Comparison of ENCODE assay signal across 24 mouse cellular contexts in genomic region chr12:27765948-27766347, GRCm38 (mm10).
"Had no signal": no experiment of that assay in that cellular context is flagged by ENCODE, and none has a peak within 500 bp of the region (broad histone marks: within the 10 kb centered on the region; RNA-seq: fewer than 3 reads in every experiment).

No protein-coding gene starts in this region.

- H3K4me1 ChIP-seq: heart, embryonic 13.5 days; heart, embryonic 15.5 days; hindbrain, embryonic 13.5 days; hindbrain, embryonic 15.5 days; limb, embryonic 13.5 days; limb, embryonic 15.5 days; liver, embryonic 12.5 days had no signal

- H3K36me3 ChIP-seq: heart, embryonic 13.5 days; heart, embryonic 15.5 days; hindbrain, embryonic 13.5 days; hindbrain, embryonic 15.5 days; limb, embryonic 13.5 days; limb, embryonic 15.5 days; liver, embryonic 12.5 days had no signal

- H3K4me3 ChIP-seq: heart, adult 2 months; heart, embryonic 13.5 days; heart, embryonic 15.5 days; hindbrain, embryonic 13.5 days; hindbrain, embryonic 15.5 days; limb, embryonic 13.5 days; limb, embryonic 15.5 days; liver, embryonic 12.5 days had no signal

- H3K4me2 ChIP-seq: heart, embryonic 11.5 days; heart, embryonic 13.5 days; heart, embryonic 15.5 days; hindbrain, embryonic 13.5 days; hindbrain, embryonic 15.5 days; limb, embryonic 13.5 days; limb, embryonic 15.5 days; liver, embryonic 12.5 days had no signal

- H3K27ac ChIP-seq: heart, adult 2 months; heart, embryonic 13.5 days; heart, embryonic 15.5 days; hindbrain, embryonic 13.5 days; hindbrain, embryonic 15.5 days; hindbrain, postnatal 0 days; limb, embryonic 13.5 days; limb, embryonic 15.5 days; liver, embryonic 12.5 days had no signal

- H3K9me3 ChIP-seq: heart, embryonic 13.5 days; heart, embryonic 15.5 days; hindbrain, embryonic 13.5 days; hindbrain, embryonic 15.5 days; limb, embryonic 13.5 days; limb, embryonic 15.5 days; liver, embryonic 12.5 days had no signal

- H3K9ac ChIP-seq: forebrain, postnatal 0 days; heart, embryonic 13.5 days; heart, embryonic 15.5 days; hindbrain, embryonic 13.5 days; hindbrain, embryonic 15.5 days; limb, embryonic 13.5 days; limb, embryonic 15.5 days; liver, embryonic 12.5 days had no signal

- ATAC-seq: forebrain, postnatal 0 days; hindbrain, postnatal 0 days; intestine, embryonic 16.5 days; liver, embryonic 12.5 days had no signal

- H3K27me3 ChIP-seq: heart, embryonic 13.5 days; heart, embryonic 15.5 days; hindbrain, embryonic 13.5 days; hindbrain, embryonic 15.5 days; limb, embryonic 13.5 days; limb, embryonic 15.5 days; liver, embryonic 12.5 days had no signal

- DNase-seq: forebrain, postnatal 0 days; gastrocnemius, postnatal 14 days; gastrocnemius, postnatal 36 days; heart, adult 11 months; heart, adult 2 months; heart, postnatal 14 days; heart, postnatal 36 days; kidney, adult 11 months; kidney, adult 2 months; kidney, adult 9 months; kidney, postnatal 14 days; layer of hippocampus, adult 9-11 months; layer of hippocampus, postnatal 36 days; left cerebral cortex, postnatal 4 days had no signal
